Mouse (Mus musculus) testis, adult 2 months (tissue): ENCODE data around the gene Bag6. TPM values are rescaled to one million over a fixed set of nuclear protein-coding genes. Genes with fewer than 3 reads are reported as not detected.

Experiments used
- H3K27ac ChIP-seq: fragments of 200-500 bp; 2 replicates; pipeline ENCODE4 v1.5.1; 2012; ENCODE audit warnings: low read depth, low read length; ENCODE audit not compliant: control insufficient read depth, insufficient read depth
- H3K27me3 ChIP-seq: fragments of 200-500 bp; 2 replicates; pipeline ENCODE4 v1.6.1; 2012; ENCODE audit warnings: mild to moderate bottlenecking, low read length, moderate library complexity; ENCODE audit not compliant: control insufficient read depth, insufficient read depth
- H3K36me3 ChIP-seq: fragments of 200-500 bp; 2 replicates; pipeline ENCODE4 v1.6.1; 2012; ENCODE audit warnings: mild to moderate bottlenecking, low read length; ENCODE audit not compliant: control insufficient read depth, insufficient read depth
- H3K4me1 ChIP-seq: fragments of 200-500 bp; 2 replicates; pipeline ENCODE4 v1.6.1; 2012; ENCODE audit warnings: low read length; ENCODE audit not compliant: control insufficient read depth, insufficient read depth
- H3K4me3 ChIP-seq: fragments of 200-500 bp; 2 replicates; pipeline ENCODE4 v1.5.1; 2012; ENCODE audit warnings: low read depth, mild to moderate bottlenecking, low read length, moderate library complexity, mixed read lengths; ENCODE audit not compliant: control insufficient read depth
- CTCF ChIP-seq: fragments of 200-500 bp; IDR thresholded peaks from 2 replicates; pipeline ENCODE4 v1.5.1; 2012; ENCODE audit warnings: low read depth, mild to moderate bottlenecking, inconsistent platforms, low read length, moderate library complexity; ENCODE audit not compliant: control insufficient read depth, insufficient read depth, insufficient replicate concordance
- POLR2A ChIP-seq: fragments of 200-500 bp; IDR thresholded peaks from 2 replicates; pipeline ENCODE4 v1.6.1; 2012; ENCODE audit warnings: low read depth, mild to moderate bottlenecking, inconsistent platforms, low read length, moderate library complexity; ENCODE audit not compliant: control insufficient read depth
- polyA plus RNA-seq: library from polyadenylated mRNA; depleted of rRNA; stranded (reverse); fragments of >200 nt; gene quantifications from 2 replicates; pipeline ENCODE4 v1.2.3, GENCODE M21; 2012; rRNA removed

Gene Bag6
- polyA plus RNA-seq, 1 experiment = 709 TPM

GRCm38 (mm10) chr17:35193881-35194843, 59.2 kb downstream of the Bag6 start, which contains the start of gene Ltb:
Gene Ltb, plus strand, starts transcription at chr17:35194439.
- H3K4me3 ChIP-seq = no peak within 1 kb of the TSS; the same call in 1 of the 2 replicates
- H3K4me1 ChIP-seq = peaks cover 13% of the 10 kb centered on the region
- no peaks in the 10 kb centered on the region for H3K36me3 ChIP-seq
- TF ChIP-seq POLR2A (no peak), CTCF (no peak)
- H3K27ac ChIP-seq = no peak within 1 kb of the TSS
- H3K27me3 ChIP-seq = no peaks in the 10 kb centered on the region

- Histone ChIP-seq H3K27ac (no peak overlapping the region), H3K4me3 (peak overlapping the region; percentile 64), H3K4me1 (peaks cover 13% of the 10 kb centered on the region), H3K36me3 (no peaks in the 10 kb centered on the region), H3K27me3 (no peaks in the 10 kb centered on the region)
- TF ChIP-seq CTCF (no peak), POLR2A (no peak)
Measured at GRCm38 (mm10) chr17:35194844-35195630, 60.1 kb downstream of the Bag6 start.

GRCm38 (mm10) chr17:35195631-35196320, 60.8 kb downstream of the Bag6 start:
- no peaks in the 10 kb centered on the region for H3K36me3 ChIP-seq
- peak overlapping the region; percentile 64 for H3K4me3 ChIP-seq
- no peak overlapping the region for H3K27ac ChIP-seq
- TF ChIP-seq POLR2A = no peak
- TF ChIP-seq CTCF = peak; percentile 96
- H3K4me1 ChIP-seq = peaks cover 13% of the 10 kb centered on the region
- H3K27me3 ChIP-seq = no peaks in the 10 kb centered on the region

- no peaks in the 10 kb centered on the region for H3K27me3 ChIP-seq
- no peak overlapping the region for H3K27ac ChIP-seq
- peak overlapping the region; percentile 64 for H3K4me3 ChIP-seq
- peaks cover 13% of the 10 kb centered on the region for H3K4me1 ChIP-seq
- H3K36me3 ChIP-seq = no peaks in the 10 kb centered on the region
- TF ChIP-seq CTCF (no peak), POLR2A (no peak)
Measured at GRCm38 (mm10) chr17:35196321-35196641, 61.3 kb downstream of the Bag6 start.

Other genes with a start within 250 kb of the Bag6 start
- 14.8 and 15.3 TPM in 2 replicates for gene C2, start 236.9 kb upstream of the Bag6 start, polyA plus RNA-seq
- gene Ehmt2, start 236.7 kb upstream of the Bag6 start, polyA plus RNA-seq = 344 and 384 TPM in 2 replicates
- 0.52 and 2.2 TPM in 2 replicates for gene Slc44a4, start 220.7 kb upstream of the Bag6 start, polyA plus RNA-seq
- 4.1 and 7.9 TPM in 2 replicates for gene Neu1, start 203.9 kb upstream of the Bag6 start, polyA plus RNA-seq
- 2.6 and 5.2 TPM in 2 replicates for gene Hspa1b, start 175.9 kb upstream of the Bag6 start, polyA plus RNA-seq
- not detected in 2 replicates for gene Gm20481, start 165.3 kb upstream of the Bag6 start, polyA plus RNA-seq
- 4.4 and 5.5 TPM in 2 replicates for gene Hspa1a, start 163.0 kb upstream of the Bag6 start, polyA plus RNA-seq
- 718 and 731 TPM in 2 replicates for gene Hspa1l, start 162.5 kb upstream of the Bag6 start, polyA plus RNA-seq
- gene Lsm2, start 153.3 kb upstream of the Bag6 start, polyA plus RNA-seq = 480 and 579 TPM in 2 replicates
- 261 and 309 TPM in 2 replicates for gene Vars, start 134.2 kb upstream of the Bag6 start, polyA plus RNA-seq
- gene Vwa7, start 118.6 kb upstream of the Bag6 start, polyA plus RNA-seq = 0.65 and 0.84 TPM in 2 replicates
- 3.5 and 3.8 TPM in 2 replicates for gene Sapcd1, start 107.2 kb upstream of the Bag6 start, polyA plus RNA-seq
- gene Msh5, start 88.4 kb upstream of the Bag6 start, polyA plus RNA-seq = 19.3 and 20.4 TPM in 2 replicates
- gene Clic1, start 85.2 kb upstream of the Bag6 start, polyA plus RNA-seq = 24.1 and 24.8 TPM in 2 replicates
- gene Ddah2, start 76.1 kb upstream of the Bag6 start, polyA plus RNA-seq = 11.1 and 14.4 TPM in 2 replicates
- gene Ly6g6c, start 69.8 kb upstream of the Bag6 start, polyA plus RNA-seq = 117 and 146 TPM in 2 replicates
- gene Mpig6b, start 69.0 kb upstream of the Bag6 start, polyA plus RNA-seq = 3.4 and 3.7 TPM in 2 replicates
- gene Ly6g6e, start 58.3 kb upstream of the Bag6 start, polyA plus RNA-seq = 0.78 and 0.95 TPM in 2 replicates
- 0.85 and 0.99 TPM in 2 replicates for gene Ly6g6d, start 57.1 kb upstream of the Bag6 start, polyA plus RNA-seq
- 1.1 and 1.2 TPM in 2 replicates for gene Ly6g6f, start 49.6 kb upstream of the Bag6 start, polyA plus RNA-seq
- 121 and 141 TPM in 2 replicates for gene Abhd16a, start 45.9 kb upstream of the Bag6 start, polyA plus RNA-seq
- gene Ly6g5c, start 26.9 kb upstream of the Bag6 start, polyA plus RNA-seq = 0.54 TPM in 1 of 2 replicates, not detected in the other
- 2.9 and 3.1 TPM in 2 replicates for gene Ly6g5b, start 19.8 kb upstream of the Bag6 start, polyA plus RNA-seq
- 70.0 and 73.6 TPM in 2 replicates for gene Gpank1, start 13.7 kb upstream of the Bag6 start, polyA plus RNA-seq
- gene Csnk2b, start 13.1 kb upstream of the Bag6 start, polyA plus RNA-seq = 3,095 and 3,228 TPM in 2 replicates
- 0.91 and 2.5 TPM in 2 replicates for gene D17H6S53E, start 8.8 kb upstream of the Bag6 start, polyA plus RNA-seq
- 0.41 and 0.48 TPM in 2 replicates for gene Apom, start 3.1 kb upstream of the Bag6 start, polyA plus RNA-seq
- gene Prrc2a, start 29.7 kb downstream of the Bag6 start, polyA plus RNA-seq = 515 and 563 TPM in 2 replicates
- gene Aif1, start 40.9 kb downstream of the Bag6 start, polyA plus RNA-seq = 435 and 444 TPM in 2 replicates
- gene Lst1, start 53.3 kb downstream of the Bag6 start, polyA plus RNA-seq = 0.65 and 1.3 TPM in 2 replicates
- gene Ltb, start 59.3 kb downstream of the Bag6 start, polyA plus RNA-seq = 0.86 and 0.87 TPM in 2 replicates
- gene Tnf, start 66.8 kb downstream of the Bag6 start, polyA plus RNA-seq = 0.07 TPM in 1 of 2 replicates, not detected in the other
- 0.07 TPM in 1 of 2 replicates, not detected in the other for gene Lta, start 70.2 kb downstream of the Bag6 start, polyA plus RNA-seq
- gene Gm16181, start 85.7 kb downstream of the Bag6 start, polyA plus RNA-seq = not detected in 2 replicates
- gene Atp6v1g2, start 98.5 kb downstream of the Bag6 start, polyA plus RNA-seq = 10.4 and 11.7 TPM in 2 replicates
- 27.9 and 30.2 TPM in 2 replicates for gene Nfkbil1, start 100.6 kb downstream of the Bag6 start, polyA plus RNA-seq
- gene Ddx39b, start 106.6 kb downstream of the Bag6 start, polyA plus RNA-seq = 125 and 129 TPM in 2 replicates
- gene H2-D1, start 127.6 kb downstream of the Bag6 start, polyA plus RNA-seq = 29.6 and 31.4 TPM in 2 replicates
- gene H2-Q1, start 185.2 kb downstream of the Bag6 start, polyA plus RNA-seq = not detected in 2 replicates
- 0.53 and 0.90 TPM in 2 replicates for gene H2-Q2, start 207.1 kb downstream of the Bag6 start, polyA plus RNA-seq
- 3.2 and 4.2 TPM in 2 replicates for gene H2-Q4, start 244.4 kb downstream of the Bag6 start, polyA plus RNA-seq